Mouse (Mus musculus) hindbrain, embryonic 12.5 days (tissue): ENCODE results near the gene Usp46. TPM values are rescaled to one million over a fixed set of nuclear protein-coding genes. Genes with fewer than 3 reads are reported as not detected.
"Not testable (repeated sequence)": the region's sequence is repeated elsewhere in the genome, so short reads cannot be mapped to it uniquely, and the experiment has no call there.

Experiments used
- ATAC-seq: fragments of 200-750 bp; cut with Nextera tagmentation; 2 replicates; pipeline ENCODE4 v1.8.0; 2017; ENCODE audit warnings: moderate TSS enrichment; ENCODE audit not compliant: low FRiP score
- H3K27ac ChIP-seq: fragments of 300-500 bp; sonication (generic); 2 replicates; pipeline ENCODE4 v1.5.1; 2016; ENCODE audit warnings: mild to moderate bottlenecking
- H3K27me3 ChIP-seq: fragments of 300-500 bp; sonication (generic); 2 replicates; pipeline ENCODE4 v1.6.1; 2016; ENCODE audit warnings: mild to moderate bottlenecking
- H3K36me3 ChIP-seq: fragments of 300-500 bp; sonication (generic); 2 replicates; pipeline ENCODE4 v1.6.1; 2016; ENCODE audit warnings: mild to moderate bottlenecking
- H3K4me1 ChIP-seq: fragments of 300-500 bp; sonication (generic); 2 replicates; pipeline ENCODE4 v1.6.1; 2016
- H3K4me2 ChIP-seq: fragments of 300-500 bp; sonication (generic); replicated peaks from 2 replicates; pipeline ENCODE4 v1.6.1; 2016; ENCODE audit warnings: mild to moderate bottlenecking
- H3K4me3 ChIP-seq: fragments of 300-500 bp; sonication (generic); 2 replicates; pipeline ENCODE4 v1.5.1; 2016; ENCODE audit warnings: mild to moderate bottlenecking
- H3K9ac ChIP-seq: fragments of 300-500 bp; sonication (generic); 2 replicates; pipeline ENCODE4 v1.6.1; 2016; ENCODE audit warnings: mild to moderate bottlenecking, moderate library complexity
- H3K9me3 ChIP-seq: fragments of 300-500 bp; sonication (generic); replicated peaks from 2 replicates; pipeline ENCODE4 v1.6.1; 2016; ENCODE audit warnings: mild to moderate bottlenecking
- WGBS: fragments of 180-500 bp; shearing (Covaris S2); methylation state at CpG from one replicate; pipeline ENCODE4 v1.1.7; 2016; 5-methylcytosine and 5-hydroxymethylcytosine counted together
- polyA plus RNA-seq: library from polyadenylated mRNA; unstranded; fragments of >200 nt; fragmentation: Nextera tagmentation; extraction: Ambion mirVana; gene quantifications from 2 replicates; pipeline ENCODE4 v1.2.1, GENCODE M21; 2016

Usp46 gene
- polyA plus RNA-seq, 1 experiment from 2014 or later = 36.9 TPM

GRCm38 (mm10) chr5:74092833-74093555, 24.8 kb upstream of the Usp46 start:
- Histone ChIP-seq H3K4me2 (peak overlapping the region; percentile 82), H3K27ac (peak overlapping the region; percentile 87), H3K9me3 (no peaks in the 10 kb centered on the region), H3K27me3 (no peaks in the 10 kb centered on the region), H3K9ac (peak overlapping the region; percentile 96), H3K4me1 (peaks cover 15% of the 10 kb centered on the region), H3K36me3 (peaks cover 16% of the 10 kb centered on the region), H3K4me3 (peak overlapping the region; percentile 90)
- ATAC-seq = peak; percentile 99
- under 1% methylated on average over 57 of the region's 57 CpGs for WGBS

- Histone ChIP-seq H3K27ac (peak overlapping the region; percentile 60; the same call in 1 of the 2 replicates), H3K4me1 (peaks cover 15% of the 10 kb centered on the region)
These were observed 24.2 kb upstream of the Usp46 start for GRCm38 (mm10) chr5:74092481-74092832.

GRCm38 (mm10) chr5:74089643-74090042, 21.4 kb upstream of the Usp46 start:
- Histone ChIP-seq H3K4me1 (peaks cover 12% of the 10 kb centered on the region), H3K27ac (no peak overlapping the region), H3K27me3 (no peaks in the 10 kb centered on the region), H3K9ac (no peak overlapping the region), H3K4me3 (no peak overlapping the region), H3K36me3 (0 out of 2 replicates have a peak, but pooled peaks cover 2% of the 10 kb centered on the region), H3K9me3 (no peaks in the 10 kb centered on the region), H3K4me2 (no peak overlapping the region)
- 88% methylated on average over 3 of the region's 3 CpGs for WGBS
- no peak for ATAC-seq

More at GRCm38 (mm10) chr5:74092481-74092832, 24.2 kb upstream of the Usp46 start:
- Histone ChIP-seq H3K4me2 (peak overlapping the region; percentile 82), H3K27me3 (no peaks in the 10 kb centered on the region), H3K9ac (no peak overlapping the region; the same call in 1 of the 2 replicates), H3K9me3 (no peaks in the 10 kb centered on the region), H3K4me3 (peak overlapping the region; percentile 90), H3K36me3 (peaks cover 16% of the 10 kb centered on the region)
- ATAC-seq = peak; percentile 33; the same call in 1 of the 2 replicates
- 45% methylated on average over 4 of the region's 4 CpGs for WGBS

- Histone ChIP-seq H3K4me3 (no peak overlapping the region), H3K36me3 (no peaks in the 10 kb centered on the region)
- no peak for ATAC-seq
These were observed 13.5 kb upstream of the Usp46 start for GRCm38 (mm10) chr5:74081756-74082155.

GRCm38 (mm10) chr5:74078861-74079615, 10.8 kb upstream of the Usp46 start:
- Histone ChIP-seq H3K4me1 (peaks cover 4% of the 10 kb centered on the region; the same call in 1 of the 2 replicates), H3K4me3 (no peak overlapping the region), H3K9ac (no peak overlapping the region), H3K27ac (no peak overlapping the region), H3K4me2 (no peak overlapping the region), H3K9me3 (no peaks in the 10 kb centered on the region), H3K36me3 (no peaks in the 10 kb centered on the region), H3K27me3 (peaks cover 16% of the 10 kb centered on the region)
- no peak for ATAC-seq
- 77% methylated on average over 11 of the region's 11 CpGs for WGBS

More at GRCm38 (mm10) chr5:74081756-74082155, 13.5 kb upstream of the Usp46 start:
- Histone ChIP-seq H3K9ac (no peak overlapping the region), H3K4me1 (peaks cover 6% of the 10 kb centered on the region; the same call in 1 of the 2 replicates), H3K9me3 (no peaks in the 10 kb centered on the region), H3K27ac (no peak overlapping the region), H3K4me2 (no peak overlapping the region), H3K27me3 (peaks cover 7% of the 10 kb centered on the region; the same call in 1 of the 2 replicates)
- WGBS = 83% methylated on average over 6 of the region's 6 CpGs

GRCm38 (mm10) chr5:74078400-74078799, 10.2 kb upstream of the Usp46 start:
- WGBS = 87% methylated on average over 1 of the region's 1 CpGs
- Histone ChIP-seq H3K27ac (no peak overlapping the region), H3K9ac (no peak overlapping the region), H3K36me3 (no peaks in the 10 kb centered on the region), H3K27me3 (peaks cover 16% of the 10 kb centered on the region), H3K4me2 (no peak overlapping the region), H3K4me1 (peaks cover 4% of the 10 kb centered on the region; the same call in 1 of the 2 replicates), H3K4me3 (no peak overlapping the region), H3K9me3 (no peaks in the 10 kb centered on the region)
- ATAC-seq = no peak

GRCm38 (mm10) chr5:74077959-74078358, 9.7 kb upstream of the Usp46 start:
- ATAC-seq = no peak
- WGBS = 36% methylated on average over 8 of the region's 8 CpGs
- no peaks in the 10 kb centered on the region for H3K36me3 ChIP-seq
- no peak overlapping the region for H3K4me2 ChIP-seq
- peaks cover 16% of the 10 kb centered on the region for H3K27me3 ChIP-seq
- H3K4me1 ChIP-seq = peaks cover 4% of the 10 kb centered on the region; the same call in 1 of the 2 replicates
- no peak overlapping the region for H3K27ac ChIP-seq
- no peak overlapping the region for H3K4me3 ChIP-seq
- no peak overlapping the region for H3K9ac ChIP-seq
- no peaks in the 10 kb centered on the region for H3K9me3 ChIP-seq

- WGBS = 5% methylated on average over 9 of the region's 9 CpGs
- H3K9ac ChIP-seq = no peak overlapping the region
- H3K4me3 ChIP-seq = no peak overlapping the region
- no peak overlapping the region for H3K4me2 ChIP-seq
- ATAC-seq = no peak
- H3K27me3 ChIP-seq = peaks cover 16% of the 10 kb centered on the region
- H3K27ac ChIP-seq = no peak overlapping the region
- no peaks in the 10 kb centered on the region for H3K9me3 ChIP-seq
- no peaks in the 10 kb centered on the region for H3K36me3 ChIP-seq
- H3K4me1 ChIP-seq = peaks cover 4% of the 10 kb centered on the region; the same call in 1 of the 2 replicates
These were observed 8.5 kb upstream of the Usp46 start for GRCm38 (mm10) chr5:74076759-74077158.

- H3K9me3 ChIP-seq, ATAC-seq, H3K4me2 ChIP-seq, H3K9ac ChIP-seq, H3K4me3 ChIP-seq, H3K27me3 ChIP-seq, H3K36me3 ChIP-seq, H3K27ac ChIP-seq: not testable (repeated sequence)
- WGBS = 82% methylated on average over 5 of the region's 5 CpGs
- H3K4me1 ChIP-seq = peaks cover 25% of the 10 kb centered on the region
These were observed 2.3 kb upstream of the Usp46 start for GRCm38 (mm10) chr5:74070564-74070963.

- peak overlapping the region; percentile 87 for H3K4me3 ChIP-seq
- no peaks in the 10 kb centered on the region for H3K36me3 ChIP-seq
- H3K9me3 ChIP-seq = no peaks in the 10 kb centered on the region
- 1% methylated on average over 18 of the region's 18 CpGs for WGBS
- peak overlapping the region; percentile 94 for H3K27ac ChIP-seq
- peak; percentile 32 for ATAC-seq
- H3K4me1 ChIP-seq = peaks cover 27% of the 10 kb centered on the region
- H3K27me3 ChIP-seq = no peaks in the 10 kb centered on the region
- peak overlapping the region; percentile 93 for H3K9ac ChIP-seq
- peak overlapping the region; percentile 85 for H3K4me2 ChIP-seq
These were observed 587 bp upstream of the Usp46 start for GRCm38 (mm10) chr5:74068714-74069321.

- WGBS = 7% methylated on average over 4 of the region's 4 CpGs
- H3K36me3 ChIP-seq = no peaks in the 10 kb centered on the region
- peak overlapping the region; percentile 85 for H3K4me2 ChIP-seq
- peak overlapping the region; percentile 93 for H3K9ac ChIP-seq
- no peaks in the 10 kb centered on the region for H3K9me3 ChIP-seq
- ATAC-seq = 0 out of 2 replicates have a peak, but pooled peaks have one; percentile 35
- H3K4me1 ChIP-seq = peaks cover 27% of the 10 kb centered on the region
- peak overlapping the region; percentile 40; the same call in 1 of the 2 replicates for H3K27ac ChIP-seq
- H3K27me3 ChIP-seq = no peaks in the 10 kb centered on the region
- peak overlapping the region; percentile 87 for H3K4me3 ChIP-seq
These were observed 885 bp downstream of the Usp46 start for GRCm38 (mm10) chr5:74067346-74067745.
